Comparison of ENCODE assay signal across 7 mouse cellular contexts in genomic region chrX:73063512-73064414, GRCm38 (mm10). TPM values are rescaled to one million over a fixed set of nuclear protein-coding genes. Genes with fewer than 3 reads are reported as not detected.
A peak's percentile ranks its signal among the peaks of the same experiment; 100 is the strongest.
DNase-seq lines count a peak whose midpoint lies in the region; ATAC-seq and TF ChIP-seq lines count a peak whose summit lies in the region.

No protein-coding gene starts in this region.

- H3K4me2 ChIP-seq in lung, embryonic 16.5 days (ENCODE audit: low read depth, low read length) = peak overlapping the region; percentile 34
- no peak overlapping the region for H3K4me2 ChIP-seq in lung, postnatal 0 days (replicated peaks; ENCODE audit: low read depth, low read length)
- H3K4me2 ChIP-seq in embryonic facial prominence, embryonic 12.5 days (replicated peaks) = peak overlapping the region; percentile 47
- H3K4me2 ChIP-seq in intestine, embryonic 16.5 days (ENCODE audit: low read depth, low read length) = no peak overlapping the region
- H3K4me2 ChIP-seq in midbrain, embryonic 13.5 days (replicated peaks) = peak overlapping the region; percentile 59

- WGBS in lung, embryonic 16.5 days = 36% methylated on average over 24 of the region's 24 CpGs
- WGBS in lung, postnatal 0 days = 47% methylated on average over 13 of the region's 24 CpGs
- WGBS in embryonic facial prominence, embryonic 12.5 days = 32% methylated on average over 24 of the region's 24 CpGs
- 38% methylated on average over 24 of the region's 24 CpGs for WGBS in intestine, embryonic 16.5 days
- WGBS in midbrain, embryonic 13.5 days = 41% methylated on average over 24 of the region's 24 CpGs

- no peaks in the 10 kb centered on the region; the same call in 1 of the 2 replicates for H3K4me1 ChIP-seq in lung, embryonic 16.5 days (replicated peaks; ENCODE audit: control insufficient read depth, insufficient read depth, low read length)
- H3K4me1 ChIP-seq in lung, postnatal 0 days (ENCODE audit: insufficient read depth, low read depth, low read length) = no peaks in the 10 kb centered on the region
- no peaks in the 10 kb centered on the region for H3K4me1 ChIP-seq in embryonic facial prominence, embryonic 12.5 days
- H3K4me1 ChIP-seq in intestine, embryonic 16.5 days (ENCODE audit: control insufficient read depth, insufficient read depth, low read length) = no peaks in the 10 kb centered on the region
- 0 out of 2 replicates have a peak, but pooled peaks cover 9% of the 10 kb centered on the region for H3K4me1 ChIP-seq in midbrain, embryonic 13.5 days (replicated peaks)

- H3K27ac ChIP-seq in lung, embryonic 16.5 days (ENCODE audit: low read length) = no peak overlapping the region
- no peak overlapping the region for H3K27ac ChIP-seq in lung, postnatal 0 days (ENCODE audit: low read length)
- no peak overlapping the region for H3K27ac ChIP-seq in embryonic facial prominence, embryonic 12.5 days
- no peak overlapping the region for H3K27ac ChIP-seq in intestine, embryonic 16.5 days (ENCODE audit: low read length)
- H3K27ac ChIP-seq in midbrain, embryonic 13.5 days = no peak overlapping the region

- TF ChIP-seq CTCF in lung, postnatal 0 days (IDR thresholded peaks at IDR 0.05) = no peak

- no peak for DNase-seq in lung, postnatal 0 days (ENCODE audit: low spot score)
- no peak for DNase-seq in MN1 (ENCODE audit: low spot score)
- no peak for DNase-seq in thymus, postnatal 14 days

- ATAC-seq in lung, embryonic 16.5 days (ENCODE audit: low read depth) = no peak
- ATAC-seq in lung, postnatal 0 days = no peak
- ATAC-seq in embryonic facial prominence, embryonic 12.5 days (ENCODE audit: insufficient number of reproducible peaks, insufficient read depth, low FRiP score, low TSS enrichment) = 0 out of 2 replicates have a peak, but pooled peaks have one; percentile 56
- no peak for ATAC-seq in intestine, embryonic 16.5 days
- peak; percentile 94 for ATAC-seq in midbrain, embryonic 13.5 days

- H3K27me3 ChIP-seq in lung, embryonic 16.5 days (ENCODE audit: control insufficient read depth, insufficient read depth, low read depth, low read length) = no peaks in the 10 kb centered on the region
- no peaks in the 10 kb centered on the region for H3K27me3 ChIP-seq in lung, postnatal 0 days (replicated peaks; ENCODE audit: insufficient read depth, low read length)
- 0 out of 2 replicates have a peak, but pooled peaks cover 8% of the 10 kb centered on the region for H3K27me3 ChIP-seq in embryonic facial prominence, embryonic 12.5 days
- H3K27me3 ChIP-seq in intestine, embryonic 16.5 days (replicated peaks; ENCODE audit: control insufficient read depth, insufficient read depth, low read length) = no peaks in the 10 kb centered on the region
- H3K27me3 ChIP-seq in midbrain, embryonic 13.5 days = no peaks in the 10 kb centered on the region

- TF ChIP-seq EP300 in lung, postnatal 0 days (IDR thresholded peaks at IDR 0.05) = no peak

- H3K4me3 ChIP-seq in lung, embryonic 16.5 days (ENCODE audit: low read length) = no peak overlapping the region; the same call in 1 of the 2 replicates
- H3K4me3 ChIP-seq in lung, postnatal 0 days (ENCODE audit: low read depth, low read length) = no peak overlapping the region
- peak overlapping the region; percentile 23 for H3K4me3 ChIP-seq in embryonic facial prominence, embryonic 12.5 days
- no peak overlapping the region for H3K4me3 ChIP-seq in intestine, embryonic 16.5 days (ENCODE audit: low read length)
- peak overlapping the region; percentile 40 for H3K4me3 ChIP-seq in midbrain, embryonic 13.5 days (replicated peaks)

- no peaks in the 10 kb centered on the region for H3K9me3 ChIP-seq in lung, embryonic 16.5 days (ENCODE audit: control insufficient read depth, low read length)
- H3K9me3 ChIP-seq in lung, postnatal 0 days (ENCODE audit: low read length) = no peaks in the 10 kb centered on the region
- no peaks in the 10 kb centered on the region for H3K9me3 ChIP-seq in embryonic facial prominence, embryonic 12.5 days
- H3K9me3 ChIP-seq in intestine, embryonic 16.5 days (ENCODE audit: control insufficient read depth, low read length) = no peaks in the 10 kb centered on the region
- no peaks in the 10 kb centered on the region for H3K9me3 ChIP-seq in midbrain, embryonic 13.5 days

- no peaks in the 10 kb centered on the region for H3K36me3 ChIP-seq in lung, embryonic 16.5 days (ENCODE audit: control insufficient read depth, insufficient read depth, low read length)
- H3K36me3 ChIP-seq in lung, postnatal 0 days (ENCODE audit: insufficient read depth, low read length) = no peaks in the 10 kb centered on the region
- H3K36me3 ChIP-seq in embryonic facial prominence, embryonic 12.5 days = no peaks in the 10 kb centered on the region
- H3K36me3 ChIP-seq in intestine, embryonic 16.5 days (ENCODE audit: control insufficient read depth, insufficient read depth, low read length) = no peaks in the 10 kb centered on the region
- H3K36me3 ChIP-seq in midbrain, embryonic 13.5 days = no peaks in the 10 kb centered on the region

- no peak overlapping the region for H3K9ac ChIP-seq in lung, embryonic 16.5 days (ENCODE audit: low read length)
- no peak overlapping the region for H3K9ac ChIP-seq in lung, postnatal 0 days (replicated peaks; ENCODE audit: low read depth)
- H3K9ac ChIP-seq in embryonic facial prominence, embryonic 12.5 days = peak overlapping the region; percentile 4; the same call in 1 of the 2 replicates
- H3K9ac ChIP-seq in intestine, embryonic 16.5 days (ENCODE audit: low read depth, low read length) = peak overlapping the region; percentile 37
- H3K9ac ChIP-seq in midbrain, embryonic 13.5 days (replicated peaks) = peak overlapping the region; percentile 51; the same call in 1 of the 2 replicates

RNA-seq across cellular contexts. Expression of gene Pnma3, which starts 0.8 kb away (rescaled TPM):
- 0.10 and 0.15 TPM in 2 replicates for polyA plus RNA-seq in lung, embryonic 16.5 days (2015; fragmentation: Nextera tagmentation; extraction: Ambion mirVana)
- not detected in 2 replicates for polyA plus RNA-seq in lung, postnatal 0 days (2015; fragmentation: Nextera tagmentation; extraction: Ambion mirVana)
- 0.10 and 0.35 TPM in 2 replicates for polyA plus RNA-seq in embryonic facial prominence, embryonic 12.5 days (2016; fragmentation: Nextera tagmentation; extraction: Ambion mirVana)
- polyA plus RNA-seq in intestine, embryonic 16.5 days (2015; fragmentation: Nextera tagmentation; extraction: Ambion mirVana) = 0.06 and 0.11 TPM in 2 replicates
- polyA plus RNA-seq in midbrain, embryonic 13.5 days (2015; fragmentation: Nextera tagmentation; extraction: Ambion mirVana) = 2.3 and 2.6 TPM in 2 replicates

RNA-seq across cellular contexts. Expression of gene Xlr4a, which starts 18.5 kb away (rescaled TPM):
- polyA plus RNA-seq in lung, embryonic 16.5 days (2015; fragmentation: Nextera tagmentation; extraction: Ambion mirVana) = 1.6 and 2.7 TPM in 2 replicates
- 0.36 and 0.69 TPM in 2 replicates for polyA plus RNA-seq in lung, postnatal 0 days (2015; fragmentation: Nextera tagmentation; extraction: Ambion mirVana)
- 0.68 and 1.1 TPM in 2 replicates for polyA plus RNA-seq in embryonic facial prominence, embryonic 12.5 days (2016; fragmentation: Nextera tagmentation; extraction: Ambion mirVana)
- polyA plus RNA-seq in intestine, embryonic 16.5 days (2015; fragmentation: Nextera tagmentation; extraction: Ambion mirVana) = 3.0 and 4.3 TPM in 2 replicates
- polyA plus RNA-seq in midbrain, embryonic 13.5 days (2015; fragmentation: Nextera tagmentation; extraction: Ambion mirVana) = 0.59 and 0.93 TPM in 2 replicates

RNA-seq across cellular contexts. Expression of gene Pnma5, which starts 26.9 kb away (rescaled TPM):
- not detected in 2 replicates for polyA plus RNA-seq in lung, embryonic 16.5 days (2015; fragmentation: Nextera tagmentation; extraction: Ambion mirVana)
- polyA plus RNA-seq in lung, postnatal 0 days (2015; fragmentation: Nextera tagmentation; extraction: Ambion mirVana) = 0.05 and 0.10 TPM in 2 replicates
- 0.09 TPM in 1 of 2 replicates, not detected in the other for polyA plus RNA-seq in embryonic facial prominence, embryonic 12.5 days (2016; fragmentation: Nextera tagmentation; extraction: Ambion mirVana)
- polyA plus RNA-seq in intestine, embryonic 16.5 days (2015; fragmentation: Nextera tagmentation; extraction: Ambion mirVana) = not detected in 2 replicates
- not detected in 2 replicates for polyA plus RNA-seq in midbrain, embryonic 13.5 days (2015; fragmentation: Nextera tagmentation; extraction: Ambion mirVana)

RNA-seq across cellular contexts. Expression of gene Xlr3a, which starts 33.1 kb away (rescaled TPM):
- 2.4 and 4.6 TPM in 2 replicates for polyA plus RNA-seq in lung, embryonic 16.5 days (2015; fragmentation: Nextera tagmentation; extraction: Ambion mirVana)
- polyA plus RNA-seq in lung, postnatal 0 days (2015; fragmentation: Nextera tagmentation; extraction: Ambion mirVana) = 0.32 and 0.74 TPM in 2 replicates
- 1.9 and 3.6 TPM in 2 replicates for polyA plus RNA-seq in embryonic facial prominence, embryonic 12.5 days (2016; fragmentation: Nextera tagmentation; extraction: Ambion mirVana)
- 8.8 and 9.4 TPM in 2 replicates for polyA plus RNA-seq in intestine, embryonic 16.5 days (2015; fragmentation: Nextera tagmentation; extraction: Ambion mirVana)
- 5.4 and 5.5 TPM in 2 replicates for polyA plus RNA-seq in midbrain, embryonic 13.5 days (2015; fragmentation: Nextera tagmentation; extraction: Ambion mirVana)

RNA-seq across cellular contexts. Expression of gene Gm14685, which starts 53.1 kb away (rescaled TPM):
- not detected in 2 replicates for polyA plus RNA-seq in lung, embryonic 16.5 days (2015; fragmentation: Nextera tagmentation; extraction: Ambion mirVana)
- 0.15 and 0.42 TPM in 2 replicates for polyA plus RNA-seq in lung, postnatal 0 days (2015; fragmentation: Nextera tagmentation; extraction: Ambion mirVana)
- polyA plus RNA-seq in embryonic facial prominence, embryonic 12.5 days (2016; fragmentation: Nextera tagmentation; extraction: Ambion mirVana) = 0.05 and 0.18 TPM in 2 replicates
- polyA plus RNA-seq in intestine, embryonic 16.5 days (2015; fragmentation: Nextera tagmentation; extraction: Ambion mirVana) = 0.33 TPM in 1 of 2 replicates, not detected in the other
- polyA plus RNA-seq in midbrain, embryonic 13.5 days (2015; fragmentation: Nextera tagmentation; extraction: Ambion mirVana) = 0.65 and 1.2 TPM in 2 replicates

Comparison
In these comparisons a context has a peak if more than half of its experiments do, and no peak if none do; other contexts are left out.
1. H3K4me2 ChIP-seq: peak in lung, embryonic 16.5 days (single experiment), embryonic facial prominence, embryonic 12.5 days (single experiment) and midbrain, embryonic 13.5 days (single experiment); none in lung, postnatal 0 days (single experiment) and intestine, embryonic 16.5 days (single experiment).
2. ATAC-seq: peak in embryonic facial prominence, embryonic 12.5 days (single experiment) and midbrain, embryonic 13.5 days (single experiment); none in lung, embryonic 16.5 days (single experiment), lung, postnatal 0 days (single experiment) and intestine, embryonic 16.5 days (single experiment).
3. H3K4me3 ChIP-seq: peak in embryonic facial prominence, embryonic 12.5 days (single experiment) and midbrain, embryonic 13.5 days (single experiment); none in lung, embryonic 16.5 days (single experiment), lung, postnatal 0 days (single experiment) and intestine, embryonic 16.5 days (single experiment).
4. H3K9ac ChIP-seq: peak in embryonic facial prominence, embryonic 12.5 days (single experiment), intestine, embryonic 16.5 days (single experiment) and midbrain, embryonic 13.5 days (single experiment); none in lung, embryonic 16.5 days (single experiment) and lung, postnatal 0 days (single experiment).